Mouse (Mus musculus): Measurements from ENCODE around the gene Brca1. TPM values are rescaled to one million over a fixed set of nuclear protein-coding genes. Genes with fewer than 3 reads are reported as not detected.
A peak's percentile ranks its signal among the peaks of the same experiment; 100 is the strongest.

Brca1 gene
- polyA plus RNA-seq, 1 experiment from 2014 or later, result 32.1 TPM

DNA sequence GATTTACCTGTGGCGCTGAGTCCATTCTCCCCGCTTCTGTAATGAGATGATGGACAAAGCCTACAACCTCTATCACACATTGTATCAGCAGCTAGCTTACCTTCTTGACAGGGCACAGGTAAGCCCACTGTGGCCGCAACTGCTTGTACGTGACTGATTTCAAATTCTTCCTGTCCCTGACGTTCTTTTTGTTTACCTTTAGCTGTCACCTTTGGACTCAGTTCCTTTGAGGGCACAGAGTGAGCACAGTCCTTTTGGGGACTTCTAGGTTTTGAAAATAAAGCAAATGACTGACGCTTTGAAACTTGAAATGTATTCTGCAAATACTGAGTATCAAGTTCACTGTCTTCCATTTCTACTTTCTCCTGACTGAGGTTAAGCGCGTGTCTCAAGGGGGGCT, 27.3 kb downstream of the Brca1 start:
- Histone ChIP-seq H3K9me3 (ENCODE audit: control insufficient read depth, low read length) (no peaks in the 10 kb centered on the region), H3K4me1 (replicated peaks; ENCODE audit: control insufficient read depth, insufficient read depth, low read length) (no peaks in the 10 kb centered on the region), H3K4me3 (ENCODE audit: low read depth, low read length) (no peak overlapping the region), H3K27me3 (ENCODE audit: control insufficient read depth, insufficient read depth, low read length) (no peaks in the 10 kb centered on the region), H3K36me3 (ENCODE audit: control insufficient read depth, insufficient read depth, low read length) (no peaks in the 10 kb centered on the region; the same call in 1 of the 2 replicates), H3K27ac (ENCODE audit: low read depth, low read length) (no peak overlapping the region), H3K9ac (ENCODE audit: low read length) (no peak overlapping the region), H3K4me2 (ENCODE audit: low read depth, low read length, severe bottlenecking) (no peak overlapping the region)
- no peak for DNase-seq (ENCODE audit: low spot score)
- 95% methylated on average over 8 of the region's 8 CpGs for WGBS
- no peak for ATAC-seq (replicated peaks; ENCODE audit: low FRiP score)

GRCm38 (mm10) chr11:101519364-101519763, 32.4 kb downstream of the Brca1 start:
- ATAC-seq (replicated peaks; ENCODE audit: low FRiP score) (no peak), DNase-seq (ENCODE audit: low spot score) (no peak)
- Histone ChIP-seq H3K9ac (ENCODE audit: low read length) (no peak overlapping the region), H3K4me2 (ENCODE audit: low read depth, low read length, severe bottlenecking) (no peak overlapping the region), H3K4me3 (ENCODE audit: low read depth, low read length) (no peak overlapping the region), H3K27ac (ENCODE audit: low read depth, low read length) (no peak overlapping the region), H3K9me3 (ENCODE audit: control insufficient read depth, low read length) (no peaks in the 10 kb centered on the region), H3K36me3 (ENCODE audit: control insufficient read depth, insufficient read depth, low read length) (no peaks in the 10 kb centered on the region; the same call in 1 of the 2 replicates), H3K4me1 (replicated peaks; ENCODE audit: control insufficient read depth, insufficient read depth, low read length) (no peaks in the 10 kb centered on the region), H3K27me3 (ENCODE audit: control insufficient read depth, insufficient read depth, low read length) (no peaks in the 10 kb centered on the region)
- 91% methylated on average over 6 of the region's 6 CpGs for WGBS

GRCm38 (mm10) chr11:101518937-101519336, 32.8 kb downstream of the Brca1 start:
- no peak for ATAC-seq (replicated peaks; ENCODE audit: low FRiP score)
- Histone ChIP-seq H3K4me2 (ENCODE audit: low read depth, low read length, severe bottlenecking) (no peak overlapping the region), H3K4me1 (replicated peaks; ENCODE audit: control insufficient read depth, insufficient read depth, low read length) (no peaks in the 10 kb centered on the region), H3K36me3 (ENCODE audit: control insufficient read depth, insufficient read depth, low read length) (no peaks in the 10 kb centered on the region; the same call in 1 of the 2 replicates), H3K4me3 (ENCODE audit: low read depth, low read length) (no peak overlapping the region), H3K27me3 (ENCODE audit: control insufficient read depth, insufficient read depth, low read length) (no peaks in the 10 kb centered on the region), H3K9me3 (ENCODE audit: control insufficient read depth, low read length) (no peaks in the 10 kb centered on the region), H3K27ac (ENCODE audit: low read depth, low read length) (no peak overlapping the region), H3K9ac (ENCODE audit: low read length) (no peak overlapping the region)
- 89% methylated on average over 5 of the region's 5 CpGs for WGBS
- DNase-seq (ENCODE audit: low spot score), result no peak

DNA sequence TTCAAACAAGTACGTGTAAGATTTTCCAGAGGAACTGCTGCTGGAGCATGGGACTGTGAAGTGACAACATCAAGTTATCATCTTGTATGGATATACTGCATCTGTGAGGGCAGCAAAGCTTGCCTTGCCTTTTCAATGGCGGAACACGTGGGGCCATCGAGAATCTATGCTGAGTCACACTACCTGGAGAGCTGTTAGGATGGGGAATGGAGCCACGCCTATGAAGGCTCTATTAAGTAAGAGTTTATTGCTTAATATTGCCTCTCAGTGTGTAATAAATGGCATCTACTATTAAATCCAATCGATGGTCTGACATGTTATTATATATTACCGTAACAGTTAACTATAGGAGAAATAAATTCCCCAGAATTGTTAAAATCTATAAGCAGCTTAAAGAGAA, 44.7 kb downstream of the Brca1 start:
- H3K4me1 ChIP-seq (replicated peaks; ENCODE audit: control insufficient read depth, insufficient read depth, low read length), result no peaks in the 10 kb centered on the region
- ATAC-seq (replicated peaks; ENCODE audit: low FRiP score) (no peak), DNase-seq (ENCODE audit: low spot score) (no peak)
- H3K27me3 ChIP-seq (ENCODE audit: control insufficient read depth, insufficient read depth, low read length), result no peaks in the 10 kb centered on the region
- H3K9ac ChIP-seq (ENCODE audit: low read length), result no peak overlapping the region
- no peak overlapping the region for H3K4me2 ChIP-seq (ENCODE audit: low read depth, low read length, severe bottlenecking)
- H3K27ac ChIP-seq (ENCODE audit: low read depth, low read length), result no peak overlapping the region
- H3K9me3 ChIP-seq (ENCODE audit: control insufficient read depth, low read length), result no peaks in the 10 kb centered on the region
- no peak overlapping the region for H3K4me3 ChIP-seq (ENCODE audit: low read depth, low read length)
- H3K36me3 ChIP-seq (ENCODE audit: control insufficient read depth, insufficient read depth, low read length), result peaks cover 3% of the 10 kb centered on the region
- 94% methylated on average over 7 of the region's 7 CpGs for WGBS

- no peaks in the 10 kb centered on the region for H3K4me1 ChIP-seq (replicated peaks; ENCODE audit: control insufficient read depth, insufficient read depth, low read length)
- ATAC-seq (replicated peaks; ENCODE audit: low FRiP score), result no peak
- 74% methylated on average over 5 of the region's 5 CpGs for WGBS
- H3K4me3 ChIP-seq (ENCODE audit: low read depth, low read length), result no peak overlapping the region
- no peak overlapping the region for H3K9ac ChIP-seq (ENCODE audit: low read length)
- no peaks in the 10 kb centered on the region for H3K9me3 ChIP-seq (ENCODE audit: control insufficient read depth, low read length)
- no peak overlapping the region for H3K27ac ChIP-seq (ENCODE audit: low read depth, low read length)
- H3K4me2 ChIP-seq (ENCODE audit: low read depth, low read length, severe bottlenecking), result no peak overlapping the region
- no peak for DNase-seq (ENCODE audit: low spot score)
- H3K27me3 ChIP-seq (ENCODE audit: control insufficient read depth, insufficient read depth, low read length), result no peaks in the 10 kb centered on the region
- peaks cover 3% of the 10 kb centered on the region for H3K36me3 ChIP-seq (ENCODE audit: control insufficient read depth, insufficient read depth, low read length)
These were observed 45.4 kb downstream of the Brca1 start for GRCm38 (mm10) chr11:101506269-101506780.

GRCm38 (mm10) chr11:101486126-101486525, 65.6 kb downstream of the Brca1 start:
- H3K9ac ChIP-seq (ENCODE audit: low read length), result no peak overlapping the region
- H3K36me3 ChIP-seq (ENCODE audit: control insufficient read depth, insufficient read depth, low read length), result no peaks in the 10 kb centered on the region; the same call in 1 of the 2 replicates
- no peak overlapping the region for H3K4me2 ChIP-seq (ENCODE audit: low read depth, low read length, severe bottlenecking)
- H3K27ac ChIP-seq (ENCODE audit: low read depth, low read length), result no peak overlapping the region
- H3K9me3 ChIP-seq (ENCODE audit: control insufficient read depth, low read length), result no peaks in the 10 kb centered on the region
- 84% methylated on average over 6 of the region's 6 CpGs for WGBS
- no peak overlapping the region for H3K4me3 ChIP-seq (ENCODE audit: low read depth, low read length)
- H3K4me1 ChIP-seq (replicated peaks; ENCODE audit: control insufficient read depth, insufficient read depth, low read length), result no peaks in the 10 kb centered on the region
- no peak for DNase-seq (ENCODE audit: low spot score)
- no peaks in the 10 kb centered on the region for H3K27me3 ChIP-seq (ENCODE audit: control insufficient read depth, insufficient read depth, low read length)
- ATAC-seq (replicated peaks; ENCODE audit: low FRiP score), result no peak

DNA sequence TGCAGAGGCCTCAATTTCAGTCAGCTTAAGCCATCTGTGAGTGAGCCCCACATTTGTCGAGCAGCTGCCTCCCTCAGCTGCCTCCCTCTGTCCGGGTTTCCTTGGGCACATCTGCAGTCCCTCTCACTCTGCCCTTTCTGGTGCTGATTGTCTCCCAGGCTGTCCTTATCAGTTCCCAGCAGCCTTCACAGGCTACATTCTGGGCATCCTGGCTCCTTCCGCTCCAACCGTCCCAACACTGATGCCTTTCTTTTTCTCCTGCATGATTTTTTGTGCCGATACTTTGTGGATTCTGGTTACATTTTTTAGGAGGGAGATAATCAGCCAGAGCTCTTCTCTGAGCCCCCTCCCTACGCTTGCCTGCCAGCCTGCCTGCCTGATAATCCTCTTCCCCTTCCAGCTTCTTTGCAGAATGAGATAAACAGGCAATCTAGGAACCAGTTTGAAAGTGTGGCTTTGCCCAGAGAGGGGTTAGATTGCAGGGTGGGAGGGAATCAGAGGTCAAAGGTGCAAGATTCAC, 66.2 kb downstream of the Brca1 start:
- Histone ChIP-seq H3K36me3 (ENCODE audit: control insufficient read depth, insufficient read depth, low read length) (no peaks in the 10 kb centered on the region; the same call in 1 of the 2 replicates), H3K4me3 (ENCODE audit: low read depth, low read length) (no peak overlapping the region), H3K9me3 (ENCODE audit: control insufficient read depth, low read length) (no peaks in the 10 kb centered on the region), H3K9ac (ENCODE audit: low read length) (no peak overlapping the region), H3K27me3 (ENCODE audit: control insufficient read depth, insufficient read depth, low read length) (no peaks in the 10 kb centered on the region), H3K4me2 (ENCODE audit: low read depth, low read length, severe bottlenecking) (no peak overlapping the region), H3K27ac (ENCODE audit: low read depth, low read length) (peak overlapping the region; percentile 13; the same call in 1 of the 2 replicates), H3K4me1 (replicated peaks; ENCODE audit: control insufficient read depth, insufficient read depth, low read length) (no peaks in the 10 kb centered on the region)
- 57% methylated on average over 6 of the region's 6 CpGs for WGBS
- no peak for ATAC-seq (replicated peaks; ENCODE audit: low FRiP score)
- no peak for DNase-seq (ENCODE audit: low spot score)

GRCm38 (mm10) chr11:101484814-101485213, 66.9 kb downstream of the Brca1 start:
- Histone ChIP-seq H3K4me1 (replicated peaks; ENCODE audit: control insufficient read depth, insufficient read depth, low read length) (peaks cover 3% of the 10 kb centered on the region), H3K9ac (ENCODE audit: low read length) (no peak overlapping the region), H3K36me3 (ENCODE audit: control insufficient read depth, insufficient read depth, low read length) (no peaks in the 10 kb centered on the region; the same call in 1 of the 2 replicates), H3K4me3 (ENCODE audit: low read depth, low read length) (no peak overlapping the region), H3K9me3 (ENCODE audit: control insufficient read depth, low read length) (no peaks in the 10 kb centered on the region), H3K27ac (ENCODE audit: low read depth, low read length) (no peak overlapping the region), H3K4me2 (ENCODE audit: low read depth, low read length, severe bottlenecking) (no peak overlapping the region), H3K27me3 (ENCODE audit: control insufficient read depth, insufficient read depth, low read length) (no peaks in the 10 kb centered on the region)
- ATAC-seq (replicated peaks; ENCODE audit: low FRiP score) (no peak), DNase-seq (ENCODE audit: low spot score) (no peak)
- 86% methylated on average over 7 of the region's 7 CpGs for WGBS

DNA sequence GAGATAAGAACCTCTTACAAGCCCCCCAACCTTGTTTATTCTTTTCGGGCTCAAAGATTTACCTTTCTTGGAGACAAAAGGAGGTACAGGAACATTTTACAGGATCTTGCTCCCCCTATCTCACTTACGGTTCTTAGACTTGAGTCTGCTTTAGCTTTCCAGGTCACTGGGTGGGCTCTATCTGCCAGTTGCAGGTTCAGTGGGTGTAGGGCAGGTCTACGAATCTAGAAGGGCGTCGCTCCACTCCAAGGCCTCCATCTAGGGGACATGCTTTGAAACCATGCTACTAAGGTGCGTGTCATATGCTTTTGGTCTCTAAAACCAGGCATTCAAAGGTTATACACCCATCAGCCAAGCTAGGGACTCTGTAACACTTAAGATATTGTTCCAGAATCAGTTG, 67.5 kb downstream of the Brca1 start:
- no peak for DNase-seq (ENCODE audit: low spot score)
- Histone ChIP-seq H3K27me3 (ENCODE audit: control insufficient read depth, insufficient read depth, low read length) (no peaks in the 10 kb centered on the region), H3K27ac (ENCODE audit: low read depth, low read length) (no peak overlapping the region), H3K4me2 (ENCODE audit: low read depth, low read length, severe bottlenecking) (no peak overlapping the region), H3K9ac (ENCODE audit: low read length) (no peak overlapping the region), H3K4me1 (replicated peaks; ENCODE audit: control insufficient read depth, insufficient read depth, low read length) (peaks cover 8% of the 10 kb centered on the region), H3K4me3 (ENCODE audit: low read depth, low read length) (no peak overlapping the region), H3K36me3 (ENCODE audit: control insufficient read depth, insufficient read depth, low read length) (no peaks in the 10 kb centered on the region; the same call in 1 of the 2 replicates), H3K9me3 (ENCODE audit: control insufficient read depth, low read length) (no peaks in the 10 kb centered on the region)
- ATAC-seq (replicated peaks; ENCODE audit: low FRiP score), result no peak
- WGBS, result 74% methylated on average over 6 of the region's 6 CpGs
